Mouse (Mus musculus): ENCODE measurements around the gene Krt26. TPM values are rescaled to one million over a fixed set of nuclear protein-coding genes. Genes with fewer than 3 reads are reported as not detected.

The Krt26 gene
- polyA plus RNA-seq, 1 experiment: not detected

DNA sequence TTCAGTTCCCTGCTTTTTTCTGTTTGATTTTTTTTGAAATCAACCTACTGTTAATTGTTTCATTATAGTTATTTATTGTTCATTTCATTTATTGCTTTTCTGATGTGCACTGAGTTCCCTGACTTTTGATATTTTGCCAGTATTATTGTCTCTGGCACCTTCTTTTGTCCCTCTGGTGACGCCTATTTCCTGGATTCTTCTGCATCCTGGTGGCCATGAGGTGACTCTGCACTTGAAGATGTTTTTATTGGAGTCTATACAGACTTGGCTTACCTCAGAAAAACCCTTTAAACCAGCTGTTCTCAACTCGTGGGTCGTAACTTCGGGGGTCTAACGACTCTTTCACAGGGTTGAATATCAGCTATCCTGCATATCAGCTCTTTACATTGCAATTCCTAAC, 42.7 kb downstream of the Krt26 start:
- no peak overlapping the region for H3K4me3 ChIP-seq (ENCODE audit: insufficient read depth, low read length)
- TF ChIP-seq POLR2A (IDR thresholded peaks at IDR 0.05; ENCODE audit: low read depth, low read length) (no peak), CTCF (IDR thresholded peaks at IDR 0.05; ENCODE audit: borderline replicate concordance, insufficient read depth, low read length) (no peak)
- no peak overlapping the region for H3K27ac ChIP-seq (ENCODE audit: insufficient read depth, low read length)
- no peaks in the 10 kb centered on the region for H3K4me1 ChIP-seq (ENCODE audit: control insufficient read depth, insufficient read depth, low read length)

- no peak for TF ChIP-seq POLR2A (IDR thresholded peaks at IDR 0.05; ENCODE audit: low read depth, low read length)
- TF ChIP-seq CTCF (IDR thresholded peaks at IDR 0.05; ENCODE audit: borderline replicate concordance, insufficient read depth, low read length): no peak
- H3K4me1 ChIP-seq (ENCODE audit: control insufficient read depth, insufficient read depth, low read length): no peaks in the 10 kb centered on the region
- no peak overlapping the region for H3K4me3 ChIP-seq (ENCODE audit: insufficient read depth, low read length)
- no peak overlapping the region for H3K27ac ChIP-seq (ENCODE audit: insufficient read depth, low read length)
Observed at GRCm38 (mm10) chr11:99292846-99293245, 44.9 kb downstream of the Krt26 start.

GRCm38 (mm10) chr11:99284833-99285312, 52.9 kb downstream of the Krt26 start, which contains the start of gene Krt24:
Krt24 (minus strand) TSS chr11:99285262.
- Histone ChIP-seq H3K4me3 (ENCODE audit: insufficient read depth, low read length) (no peak within 1 kb of the TSS), H3K27ac (ENCODE audit: insufficient read depth, low read length) (no peak within 1 kb of the TSS), H3K4me1 (ENCODE audit: control insufficient read depth, insufficient read depth, low read length) (no peaks in the 10 kb centered on the region)
- TF ChIP-seq CTCF (IDR thresholded peaks at IDR 0.05; ENCODE audit: borderline replicate concordance, insufficient read depth, low read length) (no peak), POLR2A (IDR thresholded peaks at IDR 0.05; ENCODE audit: low read depth, low read length) (no peak)

- TF ChIP-seq POLR2A (IDR thresholded peaks at IDR 0.05; ENCODE audit: low read depth, low read length) (no peak), CTCF (IDR thresholded peaks at IDR 0.05; ENCODE audit: borderline replicate concordance, insufficient read depth, low read length) (no peak)
- Histone ChIP-seq H3K4me1 (ENCODE audit: control insufficient read depth, insufficient read depth, low read length) (no peaks in the 10 kb centered on the region), H3K4me3 (ENCODE audit: insufficient read depth, low read length) (no peak overlapping the region), H3K27ac (ENCODE audit: insufficient read depth, low read length) (no peak overlapping the region)
Observed at GRCm38 (mm10) chr11:99284011-99284410, 53.8 kb downstream of the Krt26 start.

- Histone ChIP-seq H3K27ac (ENCODE audit: insufficient read depth, low read length) (no peak overlapping the region), H3K4me3 (ENCODE audit: insufficient read depth, low read length) (no peak overlapping the region), H3K4me1 (ENCODE audit: control insufficient read depth, insufficient read depth, low read length) (no peaks in the 10 kb centered on the region)
- TF ChIP-seq CTCF (IDR thresholded peaks at IDR 0.05; ENCODE audit: borderline replicate concordance, insufficient read depth, low read length): no peak
- no peak for TF ChIP-seq POLR2A (IDR thresholded peaks at IDR 0.05; ENCODE audit: low read depth, low read length)
Observed at GRCm38 (mm10) chr11:99283334-99283733, 54.4 kb downstream of the Krt26 start.

DNA sequence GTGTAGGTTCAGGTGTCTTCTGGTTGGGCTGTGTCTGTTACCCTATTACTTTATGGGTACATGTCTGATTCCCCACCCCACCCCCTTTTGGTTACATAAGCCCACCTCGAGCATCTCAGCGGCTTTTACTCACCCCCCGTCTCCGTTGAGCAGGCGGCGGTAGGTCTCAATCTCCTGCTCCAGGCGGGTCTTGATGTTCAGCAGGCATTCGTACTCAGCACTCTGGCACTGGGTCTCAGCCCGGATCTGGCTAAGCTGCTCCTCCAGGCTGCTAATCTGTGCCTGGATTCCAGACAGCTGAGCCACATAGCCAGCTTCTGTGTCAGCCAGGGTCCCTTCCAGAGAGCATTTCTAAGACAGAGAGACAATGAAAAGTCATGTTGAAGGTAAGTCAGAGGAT, 56.6 kb downstream of the Krt26 start:
- no peaks in the 10 kb centered on the region for H3K4me1 ChIP-seq (ENCODE audit: control insufficient read depth, insufficient read depth, low read length)
- TF ChIP-seq CTCF (IDR thresholded peaks at IDR 0.05; ENCODE audit: borderline replicate concordance, insufficient read depth, low read length) (no peak), POLR2A (IDR thresholded peaks at IDR 0.05; ENCODE audit: low read depth, low read length) (no peak)
- no peak overlapping the region for H3K4me3 ChIP-seq (ENCODE audit: insufficient read depth, low read length)
- H3K27ac ChIP-seq (ENCODE audit: insufficient read depth, low read length): no peak overlapping the region

GRCm38 (mm10) chr11:99279986-99280385, 57.8 kb downstream of the Krt26 start:
- H3K4me3 ChIP-seq (ENCODE audit: insufficient read depth, low read length): no peak overlapping the region

More at GRCm38 (mm10) chr11:99279986-99280385, 57.8 kb downstream of the Krt26 start:
- Histone ChIP-seq H3K27ac (ENCODE audit: insufficient read depth, low read length) (no peak overlapping the region), H3K4me1 (ENCODE audit: control insufficient read depth, insufficient read depth, low read length) (no peaks in the 10 kb centered on the region)
- TF ChIP-seq CTCF (IDR thresholded peaks at IDR 0.05; ENCODE audit: borderline replicate concordance, insufficient read depth, low read length): no peak
- no peak for TF ChIP-seq POLR2A (IDR thresholded peaks at IDR 0.05; ENCODE audit: low read depth, low read length)

Other genes with a start within 250 kb of the Krt26 start
- gene Tns4, start 248.7 kb downstream of the Krt26 start, polyA plus RNA-seq (2011; ENCODE audit: insufficient read length, low read depth, missing spikeins): not detected in 2 replicates
- not detected in 2 replicates for gene Ccr7, start 182.9 kb downstream of the Krt26 start, polyA plus RNA-seq (2011; ENCODE audit: insufficient read length, low read depth, missing spikeins)
- gene Smarce1, start 106.9 kb downstream of the Krt26 start, polyA plus RNA-seq (2011; ENCODE audit: insufficient read length, low read depth, missing spikeins): 137 and 154 TPM in 2 replicates
- 0.49 TPM in 1 of 2 replicates, not detected in the other for gene Krt222, start 93.9 kb downstream of the Krt26 start, polyA plus RNA-seq (2011; ENCODE audit: insufficient read length, low read depth, missing spikeins)
- gene Krt24, start 52.7 kb downstream of the Krt26 start, polyA plus RNA-seq (2011; ENCODE audit: insufficient read length, low read depth, missing spikeins): not detected in 2 replicates
- not detected in 2 replicates for gene Krt25, start 15.0 kb downstream of the Krt26 start, polyA plus RNA-seq (2011; ENCODE audit: insufficient read length, low read depth, missing spikeins)
- gene Krt27, start 13.1 kb upstream of the Krt26 start, polyA plus RNA-seq (2011; ENCODE audit: insufficient read length, low read depth, missing spikeins): not detected in 2 replicates
- gene Krt28, start 36.9 kb upstream of the Krt26 start, polyA plus RNA-seq (2011; ENCODE audit: insufficient read length, low read depth, missing spikeins): not detected in 2 replicates
- 4.0 and 4.5 TPM in 2 replicates for gene Krt10, start 51.4 kb upstream of the Krt26 start, polyA plus RNA-seq (2011; ENCODE audit: insufficient read length, low read depth, missing spikeins)
- gene Krt12, start 84.3 kb upstream of the Krt26 start, polyA plus RNA-seq (2011; ENCODE audit: insufficient read length, low read depth, missing spikeins): not detected in 2 replicates
- 1.7 and 3.9 TPM in 2 replicates for gene Krt20, start 100.2 kb upstream of the Krt26 start, polyA plus RNA-seq (2011; ENCODE audit: insufficient read length, low read depth, missing spikeins)
- gene Krt23, start 155.2 kb upstream of the Krt26 start, polyA plus RNA-seq (2011; ENCODE audit: insufficient read length, low read depth, missing spikeins): not detected in 2 replicates
- not detected in 2 replicates for gene Krt39, start 183.4 kb upstream of the Krt26 start, polyA plus RNA-seq (2011; ENCODE audit: insufficient read length, low read depth, missing spikeins)
- not detected in 2 replicates for gene Krt40, start 205.2 kb upstream of the Krt26 start, polyA plus RNA-seq (2011; ENCODE audit: insufficient read length, low read depth, missing spikeins)
- gene Krtap3-3, start 212.9 kb upstream of the Krt26 start, polyA plus RNA-seq (2011; ENCODE audit: insufficient read length, low read depth, missing spikeins): not detected in 2 replicates
- not detected in 2 replicates for gene Krtap3-2, start 218.9 kb upstream of the Krt26 start, polyA plus RNA-seq (2011; ENCODE audit: insufficient read length, low read depth, missing spikeins)
- gene Gm11939, start 221.5 kb upstream of the Krt26 start, polyA plus RNA-seq (2011; ENCODE audit: insufficient read length, low read depth, missing spikeins): not detected in 2 replicates
- not detected in 2 replicates for gene Krtap3-1, start 228.7 kb upstream of the Krt26 start, polyA plus RNA-seq (2011; ENCODE audit: insufficient read length, low read depth, missing spikeins)
- gene Krtap1-5, start 243.1 kb upstream of the Krt26 start, polyA plus RNA-seq (2011; ENCODE audit: insufficient read length, low read depth, missing spikeins): not detected in 2 replicates
- not detected in 2 replicates for gene Krtap1-4, start 245.7 kb upstream of the Krt26 start, polyA plus RNA-seq (2011; ENCODE audit: insufficient read length, low read depth, missing spikeins)

All from embryonic fibroblast, embryonic 13.5 days (primary cell).